Mouse (Mus musculus) MEL (cell line): ENCODE results near the gene Gm5294. TPM values are rescaled to one million over a fixed set of nuclear protein-coding genes. Genes with fewer than 3 reads are reported as not detected.

Source experiments
- DNase-seq: peaks from one replicate; pipeline ENCODE4 v3.0.0; 2011; ENCODE audit warnings: low read depth, low spot score
- H3K27ac ChIP-seq: 2 replicates; pipeline ENCODE4 v1.5.1; 2012; ENCODE audit warnings: low read depth, mild to moderate bottlenecking, control low read depth, low read length, moderate library complexity; ENCODE audit not compliant: control insufficient read depth
- H3K27me3 ChIP-seq, 2 experiments: fragments of 150-350 bp in 1 of 2; sonication (generic) in 1 of 2; 2 replicates each; pipeline ENCODE4 v1.6.1; 2012; ENCODE audit warnings: low read length in 2 of 2, mild to moderate bottlenecking in 2 of 2, improper control_type of control experiment in 1 of 2, moderate library complexity in 1 of 2; ENCODE audit not compliant: insufficient read depth in 2 of 2, control insufficient read depth in 1 of 2
- H3K36me3 ChIP-seq, 2 experiments: 2 replicates each; pipeline ENCODE4 v1.6.1; 2012 to 2014; ENCODE audit warnings: low read length in 2 of 2, improper control_type of control experiment in 1 of 2, inconsistent platforms in 1 of 2, mild to moderate bottlenecking in 1 of 2; ENCODE audit not compliant: insufficient read depth in 2 of 2, control insufficient read depth in 1 of 2
- H3K4me1 ChIP-seq, 2 experiments: fragments of 150-350 bp in 1 of 2; sonication (generic) in 1 of 2; 2 replicates each; pipeline ENCODE4 v1.6.1; 2012; ENCODE audit warnings: low read length in 2 of 2, improper control_type of control experiment in 1 of 2, mild to moderate bottlenecking in 1 of 2; ENCODE audit not compliant: insufficient read depth in 2 of 2, control insufficient read depth in 1 of 2
- H3K4me3 ChIP-seq, 2 experiments: fragments of 150-350 bp in 1 of 2; sonication (generic) in 1 of 2; 2 replicates each; pipeline ENCODE4 v1.5.1; 2012; ENCODE audit warnings: low read depth in 2 of 2, low read length in 2 of 2, mild to moderate bottlenecking in 2 of 2, moderate library complexity in 2 of 2, control low read depth in 1 of 2, improper control_type of control experiment in 1 of 2; ENCODE audit not compliant: control insufficient read depth in 1 of 2, insufficient read depth in 1 of 2
- H3K79me2 ChIP-seq: 2 replicates; pipeline ENCODE4 v1.6.1; 2012; ENCODE audit warnings: mild to moderate bottlenecking, low read length, moderate library complexity; ENCODE audit not compliant: control insufficient read depth, poor library complexity, insufficient read depth
- H3K9ac ChIP-seq: 2 replicates; pipeline ENCODE4 v1.6.1; 2012; ENCODE audit warnings: low read depth, mild to moderate bottlenecking, control low read depth, low read length, moderate library complexity; ENCODE audit not compliant: control insufficient read depth, poor library complexity, severe bottlenecking
- H3K9me3 ChIP-seq: fragments of 150-350 bp; sonication (generic); replicated peaks from 2 replicates; pipeline ENCODE4 v1.6.1; 2012; ENCODE audit warnings: mild to moderate bottlenecking, low read length, improper control_type of control experiment, moderate library complexity; ENCODE audit not compliant: insufficient read depth
- BHLHE40 ChIP-seq: IDR thresholded peaks from 2 replicates; pipeline ENCODE4 v1.6.1; 2012; ENCODE audit warnings: low read depth, mild to moderate bottlenecking, inconsistent platforms, low read length, improper control_type of control experiment, borderline replicate concordance
- CHD2 ChIP-seq: IDR thresholded peaks from 2 replicates; pipeline ENCODE4 v1.6.1; 2011; ENCODE audit warnings: low read length, improper control_type of control experiment
- CTCF ChIP-seq, 3 experiments: IDR thresholded peaks in 2 of 3; conservative IDR thresholded peaks in 1 of 3; 2 replicates each; pipeline ENCODE4 v1.5.1; 2011 to 2012; ENCODE audit warnings: low read length in 3 of 3, low read depth in 2 of 3, mild to moderate bottlenecking in 2 of 3, improper control_type of control experiment in 1 of 3, inconsistent platforms in 1 of 3, mixed read lengths in 1 of 3, moderate library complexity in 1 of 3; ENCODE audit not compliant: control insufficient read depth in 1 of 3, insufficient read depth in 1 of 3, poor library complexity in 1 of 3, severe bottlenecking in 1 of 3
- EP300 ChIP-seq, 2 experiments: IDR thresholded peaks; 2 replicates each; pipeline ENCODE4 v1.6.1; 2011; ENCODE audit warnings: improper control_type of control experiment in 2 of 2, low read length in 2 of 2, low read depth in 1 of 2, mild to moderate bottlenecking in 1 of 2
- ETS1 ChIP-seq: IDR thresholded peaks from 2 replicates; pipeline ENCODE4 v1.6.1; 2012; ENCODE audit warnings: low read depth, mild to moderate bottlenecking, inconsistent platforms, low read length, improper control_type of control experiment, moderate library complexity
- GABPA ChIP-seq: IDR thresholded peaks from 2 replicates; pipeline ENCODE4 v1.6.1; 2012; ENCODE audit warnings: low read depth, mild to moderate bottlenecking, inconsistent platforms, low read length, improper control_type of control experiment, moderate library complexity
- HCFC1 ChIP-seq: IDR thresholded peaks from 2 replicates; pipeline ENCODE4 v1.6.1; 2012; ENCODE audit warnings: low read depth, mild to moderate bottlenecking, inconsistent platforms, low read length, improper control_type of control experiment, moderate library complexity
- MAZ ChIP-seq: IDR thresholded peaks from 2 replicates; pipeline ENCODE4 v1.6.1; 2012; ENCODE audit warnings: low read depth, mild to moderate bottlenecking, inconsistent platforms, low read length, improper control_type of control experiment
- MYB ChIP-seq: IDR thresholded peaks from 2 replicates; pipeline ENCODE4 v1.6.1; 2011; ENCODE audit warnings: mild to moderate bottlenecking, low read depth, low read length, improper control_type of control experiment
- MYC ChIP-seq: IDR thresholded peaks from 2 replicates; pipeline ENCODE4 v1.6.1; 2011; ENCODE audit warnings: low read depth, mild to moderate bottlenecking, low read length, improper control_type of control experiment, moderate library complexity
- NELFE ChIP-seq: IDR thresholded peaks from 2 replicates; pipeline ENCODE4 v1.6.1; 2011; ENCODE audit warnings: low read depth, low read length, improper control_type of control experiment
- POLR2AphosphoS5 ChIP-seq: IDR thresholded peaks from 2 replicates; pipeline ENCODE4 v1.6.1; 2012; ENCODE audit warnings: low read depth, borderline replicate concordance, mild to moderate bottlenecking, inconsistent platforms, low read length, moderate library complexity, mixed read lengths
- RAD21 ChIP-seq: IDR thresholded peaks from 2 replicates; pipeline ENCODE4 v1.6.1; 2011; ENCODE audit warnings: mild to moderate bottlenecking, low read depth, low read length, improper control_type of control experiment
- SIN3A ChIP-seq: IDR thresholded peaks from 2 replicates; pipeline ENCODE4 v1.6.1; 2012; ENCODE audit warnings: low read length, improper control_type of control experiment, inconsistent platforms
- SMC3 ChIP-seq: IDR thresholded peaks from 2 replicates; pipeline ENCODE4 v1.6.1; 2011; ENCODE audit warnings: low read depth, low read length, improper control_type of control experiment
- TAL1 ChIP-seq: IDR thresholded peaks from 2 replicates; pipeline ENCODE4 v1.6.1; 2012; ENCODE audit warnings: mild to moderate bottlenecking, inconsistent platforms, low read length, moderate library complexity, mixed read lengths
- TBP ChIP-seq: IDR thresholded peaks from 2 replicates; pipeline ENCODE4 v1.8.0; 2011; ENCODE audit warnings: low read depth, low read length, improper control_type of control experiment
- TCF12 ChIP-seq: IDR thresholded peaks from 2 replicates; pipeline ENCODE4 v1.6.1; 2014; ENCODE audit warnings: low read depth, mild to moderate bottlenecking, inconsistent platforms, low read length, improper control_type of control experiment, moderate library complexity
- USF2 ChIP-seq, 2 experiments: IDR thresholded peaks; 2 replicates each; pipeline ENCODE4 v1.6.1; 2011 to 2012; ENCODE audit warnings: improper control_type of control experiment in 2 of 2, low read length in 2 of 2, borderline replicate concordance in 1 of 2, inconsistent platforms in 1 of 2, low read depth in 1 of 2, mild to moderate bottlenecking in 1 of 2; ENCODE audit not compliant: insufficient read depth in 1 of 2
- ZC3H11A ChIP-seq: IDR thresholded peaks from 2 replicates; pipeline ENCODE4 v1.6.1; 2012; ENCODE audit warnings: low read depth, mild to moderate bottlenecking, inconsistent platforms, low read length, improper control_type of control experiment
- ZKSCAN1 ChIP-seq: IDR thresholded peaks from 2 replicates; pipeline ENCODE4 v1.6.1; 2012; ENCODE audit warnings: low read depth, mild to moderate bottlenecking, inconsistent platforms, low read length, improper control_type of control experiment, moderate library complexity
- ZMIZ1 ChIP-seq: IDR thresholded peaks from 2 replicates; pipeline ENCODE4 v1.6.1; 2012; ENCODE audit warnings: low read depth, mild to moderate bottlenecking, inconsistent platforms, low read length, improper control_type of control experiment, moderate library complexity
- ZNF384 ChIP-seq: IDR thresholded peaks from 2 replicates; pipeline ENCODE4 v1.6.1; 2012; ENCODE audit warnings: low read depth, mild to moderate bottlenecking, inconsistent platforms, low read length, improper control_type of control experiment
- polyA plus RNA-seq, 2 experiments: library from polyadenylated mRNA; stranded (reverse) in 1 of 2; unstranded in 1 of 2; fragments of >175 nt in 1 of 2; fragments of >200 nt in 1 of 2; gene quantifications; 2 replicates each; pipeline versions ENCODE4 v1.2.1 to v1.2.4; 2012; ENCODE audit warnings: low replicate concordance in 2 of 2, low read depth in 1 of 2; ENCODE audit not compliant: insufficient read length in 2 of 2, insufficient read depth in 1 of 2, missing spikeins in 1 of 2
- total RNA-seq: library from RNA; depleted of rRNA; stranded (reverse); fragments of 300-350 nt; gene quantifications from 2 replicates; pipeline ENCODE4 v1.2.3, GENCODE M21; 2012

The Gm5294 gene
- total and polyA plus RNA-seq, 3 experiments, result not detected

DNA sequence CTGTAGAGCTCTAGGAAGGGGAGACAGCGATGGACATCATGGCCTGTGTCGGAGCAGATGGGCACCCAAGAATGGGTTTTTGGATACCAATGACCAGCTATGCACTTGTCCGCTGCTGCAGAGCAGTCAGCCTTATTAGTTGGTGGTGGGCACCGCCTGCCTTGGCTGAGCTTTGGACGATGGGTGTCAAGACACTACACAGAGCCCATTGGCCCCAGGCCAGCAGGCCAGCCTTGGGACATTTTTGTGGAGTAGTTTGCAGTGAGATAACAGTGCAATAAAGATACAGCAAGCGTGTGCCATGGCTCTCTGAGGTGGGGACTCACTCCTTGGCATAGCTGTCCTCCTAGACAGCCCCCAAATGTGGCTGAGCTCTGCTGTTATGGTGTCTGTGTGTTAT, 10.1 kb upstream of the Gm5294 start:
- H3K27ac ChIP-seq, result no peak overlapping the region
- no peak for DNase-seq
- no peaks in the 10 kb centered on the region for H3K27me3 ChIP-seq
- H3K4me3 ChIP-seq, result no peak overlapping the region
- H3K9me3 ChIP-seq, result no peaks in the 10 kb centered on the region; the same call in 1 of the 2 replicates
- H3K9ac ChIP-seq, result no peak overlapping the region
- no peaks in the 10 kb centered on the region for H3K79me2 ChIP-seq
- H3K4me1 ChIP-seq, result no peaks in the 10 kb centered on the region
- TF ChIP-seq POLR2AphosphoS5 (no peak), ZNF384 (no peak), TBP (no peak), MYC (no peak), ZKSCAN1 (no peak), GABPA (no peak), ZC3H11A (no peak), SIN3A (no peak), HCFC1 (no peak), MYB (no peak), TCF12 (no peak), CTCF (IDR thresholded peaks at IDR 0.05 in 2 of 3, conservative IDR thresholded peaks at IDR 0.05 in 1 of 3; ENCODE audit: control insufficient read depth in 1 of 3, insufficient read depth in 1 of 3, low read depth in 2 of 3, low read length in 3 of 3, poor library complexity in 1 of 3, severe bottlenecking in 1 of 3) (no peak), ETS1 (no peak), SMC3 (no peak), ZMIZ1 (no peak), BHLHE40 (no peak), TAL1 (no peak), EP300 (IDR thresholded peaks at IDR 0.05; ENCODE audit: low read depth in 1 of 2, low read length in 2 of 2) (no peak)
- no peaks in the 10 kb centered on the region for H3K36me3 ChIP-seq

DNA sequence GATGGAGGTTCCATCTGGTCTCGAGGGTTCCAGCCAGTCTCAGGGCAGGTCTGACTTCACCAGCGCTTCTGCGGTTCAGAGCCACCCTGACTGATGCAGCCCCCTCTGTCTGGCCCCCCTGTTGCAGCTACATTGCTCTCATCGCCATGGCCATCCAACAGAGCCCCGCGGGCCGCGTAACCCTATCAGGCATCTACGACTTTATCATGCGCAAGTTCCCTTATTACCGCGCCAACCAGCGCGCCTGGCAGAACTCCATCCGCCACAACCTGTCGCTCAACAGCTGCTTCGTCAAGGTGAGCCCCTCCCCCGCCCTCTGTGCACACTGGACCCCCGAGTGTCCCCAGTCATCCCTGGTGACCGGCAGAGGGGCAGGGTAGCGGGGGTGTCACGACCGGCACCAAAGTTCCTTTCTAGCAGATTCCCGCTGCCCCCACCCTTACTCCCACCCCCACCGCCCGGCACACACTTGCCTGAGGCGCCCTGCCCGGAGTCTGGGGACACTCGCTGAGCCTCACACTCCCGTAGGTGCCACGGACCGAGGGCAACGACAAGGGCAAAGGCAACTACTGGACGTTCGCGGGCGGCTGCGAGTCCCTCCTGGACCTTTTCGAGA, 945 bp downstream of the Gm5294 start:
- Histone ChIP-seq H3K4me3 (no peak overlapping the region), H3K4me1 (no peaks in the 10 kb centered on the region), H3K9me3 (no peaks in the 10 kb centered on the region), H3K27ac (no peak overlapping the region), H3K27me3 (no peaks in the 10 kb centered on the region; a peak in 1 of 4 replicates), H3K79me2 (no peaks in the 10 kb centered on the region), H3K36me3 (no peaks in the 10 kb centered on the region), H3K9ac (no peak overlapping the region)
- TF ChIP-seq CHD2, result no peak
- no peak for TF ChIP-seq RAD21
- TF ChIP-seq USF2 (IDR thresholded peaks at IDR 0.05; ENCODE audit: borderline replicate concordance in 1 of 2, insufficient read depth in 1 of 2, low read depth in 1 of 2, low read length in 2 of 2), result no peak
- no peak for TF ChIP-seq NELFE
- TF ChIP-seq MAZ, result no peak
- no peak for DNase-seq
